Mouse (Mus musculus): ENCODE measurements at regions not wholly inside any gene's neighbourhood (a gene's known extent, or its start where the extent isn't known, plus 50 kb on each side); places are given as distances from the start of the nearest gene placed in this dataset.

GRCm38 (mm10) chr15:62043617-62044392, 1121.0 kb upstream of the A1bg start:
- no peak overlapping the region for H3K4me3 ChIP-seq (ENCODE audit: insufficient read depth, low read depth, low read length)
- TF ChIP-seq CTCF (IDR thresholded peaks at IDR 0.05; ENCODE audit: low read depth, low read length) (no peak), POLR2A (IDR thresholded peaks at IDR 0.05; ENCODE audit: extremely low read depth, insufficient read depth, low read length) (no peak)
- DNase-seq (ENCODE audit: extremely low read depth, low read depth, low spot score), result peak; percentile 88
- 61% methylated on average over 20 of the region's 20 CpGs for WGBS
- H3K27me3 ChIP-seq (ENCODE audit: control insufficient read depth, insufficient read depth, low read length), result no peaks in the 10 kb centered on the region
- peaks cover 22% of the 10 kb centered on the region for H3K4me1 ChIP-seq (ENCODE audit: control insufficient read depth, insufficient read depth, low read length)
- H3K79me2 ChIP-seq (ENCODE audit: control insufficient read depth, insufficient read depth, low read length), result no peaks in the 10 kb centered on the region
- peak overlapping the region; percentile 27; the same call in 1 of the 2 replicates for H3K9ac ChIP-seq (ENCODE audit: low read depth, low read length)
- H3K36me3 ChIP-seq (ENCODE audit: control insufficient read depth, insufficient read depth, low read length), result no peaks in the 10 kb centered on the region
- peak overlapping the region; percentile 32 for H3K27ac ChIP-seq (replicated peaks; ENCODE audit: insufficient read depth, low read depth, low read length)

GRCm38 (mm10) chr15:62042924-62043504, 1120.2 kb upstream of the A1bg start:
- H3K79me2 ChIP-seq (ENCODE audit: control insufficient read depth, insufficient read depth, low read length), result no peaks in the 10 kb centered on the region
- H3K9ac ChIP-seq (ENCODE audit: low read depth, low read length), result no peak overlapping the region
- TF ChIP-seq CTCF (IDR thresholded peaks at IDR 0.05; ENCODE audit: low read depth, low read length), result no peak
- no peak for TF ChIP-seq POLR2A (IDR thresholded peaks at IDR 0.05; ENCODE audit: extremely low read depth, insufficient read depth, low read length)
- no peak for DNase-seq (ENCODE audit: extremely low read depth, low read depth, low spot score)
- H3K4me3 ChIP-seq (ENCODE audit: insufficient read depth, low read depth, low read length), result no peak overlapping the region
- 78% methylated on average over 6 of the region's 6 CpGs for WGBS
- no peaks in the 10 kb centered on the region for H3K36me3 ChIP-seq (ENCODE audit: control insufficient read depth, insufficient read depth, low read length)
- H3K27me3 ChIP-seq (ENCODE audit: control insufficient read depth, insufficient read depth, low read length), result no peaks in the 10 kb centered on the region
- H3K4me1 ChIP-seq (ENCODE audit: control insufficient read depth, insufficient read depth, low read length), result peaks cover 24% of the 10 kb centered on the region
- H3K27ac ChIP-seq (replicated peaks; ENCODE audit: insufficient read depth, low read depth, low read length), result peak overlapping the region; percentile 32; the same call in 1 of the 2 replicates
